Mouse (Mus musculus) heart, embryonic 12.5 days (tissue): Measurements from ENCODE around the gene Phc2. TPM values are rescaled to one million over a fixed set of nuclear protein-coding genes. Genes with fewer than 3 reads are reported as not detected.

Experiments used
- ATAC-seq: fragments of 200-750 bp; cut with Nextera tagmentation; 2 replicates; pipeline ENCODE4 v1.8.0; 2017; ENCODE audit warnings: moderate TSS enrichment, moderate library complexity; ENCODE audit not compliant: insufficient number of reproducible peaks, low FRiP score
- H3K27ac ChIP-seq: fragments of 300-500 bp; sonication (generic); 2 replicates; pipeline ENCODE4 v1.5.1; 2016; ENCODE audit warnings: mild to moderate bottlenecking, moderate library complexity; ENCODE audit not compliant: poor library complexity, severe bottlenecking
- H3K27me3 ChIP-seq: fragments of 300-500 bp; sonication (generic); replicated peaks from 2 replicates; pipeline ENCODE4 v1.6.1; 2016; ENCODE audit warnings: mild to moderate bottlenecking, moderate library complexity
- H3K36me3 ChIP-seq: fragments of 300-500 bp; sonication (generic); 2 replicates; pipeline ENCODE4 v1.6.1; 2016; ENCODE audit warnings: mild to moderate bottlenecking, moderate library complexity
- H3K4me1 ChIP-seq: fragments of 300-500 bp; sonication (generic); replicated peaks from 2 replicates; pipeline ENCODE4 v1.6.1; 2016; ENCODE audit warnings: mild to moderate bottlenecking
- H3K4me2 ChIP-seq: fragments of 300-500 bp; sonication (generic); 2 replicates; pipeline ENCODE4 v1.6.1; 2016; ENCODE audit warnings: mild to moderate bottlenecking, moderate library complexity
- H3K4me3 ChIP-seq: fragments of 300-500 bp; sonication (generic); 2 replicates; pipeline ENCODE4 v1.5.1; 2016; ENCODE audit warnings: mild to moderate bottlenecking
- H3K9ac ChIP-seq: fragments of 300-500 bp; sonication (generic); 2 replicates; pipeline ENCODE4 v1.6.1; 2016; ENCODE audit warnings: mild to moderate bottlenecking, moderate library complexity
- H3K9me3 ChIP-seq: fragments of 300-500 bp; sonication (generic); replicated peaks from 2 replicates; pipeline ENCODE4 v1.6.1; 2016; ENCODE audit warnings: mild to moderate bottlenecking, moderate library complexity
- WGBS: fragments of 180-500 bp; shearing (Covaris S2); methylation state at CpG from one replicate; pipeline ENCODE4 v1.1.7; 2016; 5-methylcytosine and 5-hydroxymethylcytosine counted together
- polyA plus RNA-seq: library from polyadenylated mRNA; unstranded; fragments of >200 nt; fragmentation: Nextera tagmentation; extraction: Ambion mirVana; gene quantifications from 2 replicates; pipeline ENCODE4 v1.2.1, GENCODE M21; 2016

Gene Phc2
- polyA plus RNA-seq, 1 experiment from 2014 or later: 58.5 TPM

DNA sequence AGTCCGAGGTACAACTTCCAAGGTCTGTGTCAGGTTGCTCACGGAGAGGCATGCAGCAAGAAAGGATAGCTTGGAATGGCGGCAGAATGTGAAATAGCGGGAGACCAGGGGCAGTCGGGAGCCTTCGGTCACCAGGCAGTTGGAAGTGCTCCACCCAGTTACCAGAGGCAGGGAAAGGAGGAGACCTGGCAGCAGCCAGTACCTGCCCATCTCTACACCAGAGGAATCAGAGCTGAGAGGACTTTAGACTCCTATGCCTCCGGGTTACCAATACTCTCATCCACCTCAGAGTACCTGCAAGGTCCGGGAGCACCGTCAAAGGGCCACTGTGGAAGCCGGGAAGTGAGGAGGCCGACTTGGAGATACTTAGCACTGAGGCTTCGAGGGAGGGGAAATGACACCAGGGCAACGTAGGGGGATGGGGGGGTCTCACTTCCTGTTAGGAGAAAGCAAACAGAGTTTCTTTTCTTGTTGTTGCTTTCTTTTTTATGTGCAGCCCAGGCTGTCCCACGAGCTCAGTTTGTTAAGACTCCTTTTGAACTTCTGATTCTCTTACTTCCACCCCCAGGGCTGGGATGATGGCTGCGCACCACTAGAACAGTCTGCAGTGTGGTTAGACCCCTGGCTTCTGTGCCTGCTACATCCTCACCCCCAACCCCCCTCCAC, 36.1 kb upstream of the Phc2 start, which contains the start of gene Tlr12:
Tlr12 (minus strand) TSS at position 374 of the 666 bp plus-strand sequence.
- Histone ChIP-seq H3K4me1 (peaks cover 17% of the 10 kb centered on the region), H3K4me2 (no peak within 1 kb of the TSS), H3K4me3 (no peak within 1 kb of the TSS), H3K36me3 (no peaks in the 10 kb centered on the region), H3K9me3 (no peaks in the 10 kb centered on the region), H3K9ac (no peak within 1 kb of the TSS), H3K27ac (no peak within 1 kb of the TSS), H3K27me3 (peaks cover 31% of the 10 kb centered on the region)
- 0 out of 2 replicates have a peak, but pooled peaks have one; percentile 19 for ATAC-seq
- 54% methylated on average over 15 of the region's 15 CpGs for WGBS

- H3K27ac ChIP-seq: no peak overlapping the region
- no peaks in the 10 kb centered on the region for H3K9me3 ChIP-seq
- 58% methylated on average over 2 of the region's 2 CpGs for WGBS
Observed at GRCm38 (mm10) chr4:128618963-128619362, 35.5 kb upstream of the Phc2 start.

DNA sequence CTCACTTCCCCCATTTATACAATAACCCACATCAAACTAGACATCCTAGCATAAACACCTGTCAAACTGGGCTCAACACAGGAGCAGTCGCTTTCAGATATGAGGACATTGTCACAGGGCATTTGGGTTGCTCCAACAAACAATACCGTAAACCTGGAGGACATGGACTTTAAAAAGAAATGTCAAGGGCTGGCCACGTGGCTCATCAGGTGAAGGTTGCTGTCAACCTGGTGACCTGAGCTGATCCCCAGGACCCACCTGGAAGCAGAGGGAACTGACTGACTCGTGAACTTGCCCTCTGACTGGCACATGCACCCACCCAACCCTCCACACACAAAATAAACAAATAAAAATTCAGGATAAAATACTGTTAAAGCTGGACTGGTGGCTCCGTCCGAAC, 33.9 kb upstream of the Phc2 start:
- H3K27me3 ChIP-seq: peaks cover 21% of the 10 kb centered on the region
- no peak overlapping the region for H3K4me2 ChIP-seq
- peaks cover 17% of the 10 kb centered on the region for H3K4me1 ChIP-seq
- no peak overlapping the region for H3K27ac ChIP-seq
- no peaks in the 10 kb centered on the region for H3K36me3 ChIP-seq
- ATAC-seq: no peak
- 75% methylated on average over 6 of the region's 6 CpGs for WGBS
- no peak overlapping the region for H3K9ac ChIP-seq
- no peak overlapping the region for H3K4me3 ChIP-seq
- H3K9me3 ChIP-seq: no peaks in the 10 kb centered on the region

More at GRCm38 (mm10) chr4:128618963-128619362, 35.5 kb upstream of the Phc2 start:
- H3K27me3 ChIP-seq: peaks cover 31% of the 10 kb centered on the region
- H3K9ac ChIP-seq: no peak overlapping the region
- ATAC-seq: no peak
- H3K4me3 ChIP-seq: no peak overlapping the region
- peaks cover 17% of the 10 kb centered on the region for H3K4me1 ChIP-seq
- H3K4me2 ChIP-seq: no peak overlapping the region
- no peaks in the 10 kb centered on the region for H3K36me3 ChIP-seq

- Histone ChIP-seq H3K27me3 (peaks cover 15% of the 10 kb centered on the region), H3K4me1 (peaks cover 17% of the 10 kb centered on the region), H3K36me3 (no peaks in the 10 kb centered on the region), H3K4me3 (no peak overlapping the region), H3K27ac (no peak overlapping the region), H3K4me2 (no peak overlapping the region), H3K9ac (no peak overlapping the region), H3K9me3 (no peaks in the 10 kb centered on the region)
- no peak for ATAC-seq
- WGBS: 78% methylated on average over 8 of the region's 8 CpGs
Observed at GRCm38 (mm10) chr4:128621109-128621508, 33.4 kb upstream of the Phc2 start.

DNA sequence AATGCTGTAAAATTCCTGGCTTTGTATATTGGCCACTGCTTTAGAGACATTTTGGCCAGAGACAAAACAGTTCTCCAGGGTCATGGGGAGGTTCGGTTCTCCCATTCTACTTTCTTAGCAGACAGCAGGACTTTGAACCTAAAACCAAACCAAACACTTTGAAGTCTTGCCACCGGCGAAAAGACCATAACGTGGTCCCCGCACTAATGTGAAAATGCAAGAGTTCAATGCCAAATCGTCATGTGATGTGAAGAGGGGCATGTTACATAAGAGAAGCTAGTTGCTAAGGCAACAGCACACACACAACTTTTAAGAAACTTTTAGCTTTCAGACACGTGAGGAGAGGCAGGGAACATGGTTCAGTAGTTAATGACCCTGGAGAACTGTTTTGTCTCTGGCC, 19.1 kb upstream of the Phc2 start:
- Histone ChIP-seq H3K9me3 (no peaks in the 10 kb centered on the region), H3K4me1 (peaks cover 21% of the 10 kb centered on the region), H3K9ac (no peak overlapping the region), H3K36me3 (no peaks in the 10 kb centered on the region), H3K27me3 (no peaks in the 10 kb centered on the region), H3K27ac (no peak overlapping the region), H3K4me3 (no peak overlapping the region), H3K4me2 (no peak overlapping the region)
- no peak for ATAC-seq
- WGBS: 82% methylated on average over 7 of the region's 7 CpGs

GRCm38 (mm10) chr4:128635894-128636585, 18.5 kb upstream of the Phc2 start:
- Histone ChIP-seq H3K27me3 (no peaks in the 10 kb centered on the region), H3K4me2 (no peak overlapping the region), H3K9ac (no peak overlapping the region), H3K27ac (no peak overlapping the region), H3K4me3 (no peak overlapping the region), H3K9me3 (no peaks in the 10 kb centered on the region), H3K4me1 (peaks cover 21% of the 10 kb centered on the region), H3K36me3 (no peaks in the 10 kb centered on the region)
- ATAC-seq: no peak
- 64% methylated on average over 10 of the region's 10 CpGs for WGBS

DNA sequence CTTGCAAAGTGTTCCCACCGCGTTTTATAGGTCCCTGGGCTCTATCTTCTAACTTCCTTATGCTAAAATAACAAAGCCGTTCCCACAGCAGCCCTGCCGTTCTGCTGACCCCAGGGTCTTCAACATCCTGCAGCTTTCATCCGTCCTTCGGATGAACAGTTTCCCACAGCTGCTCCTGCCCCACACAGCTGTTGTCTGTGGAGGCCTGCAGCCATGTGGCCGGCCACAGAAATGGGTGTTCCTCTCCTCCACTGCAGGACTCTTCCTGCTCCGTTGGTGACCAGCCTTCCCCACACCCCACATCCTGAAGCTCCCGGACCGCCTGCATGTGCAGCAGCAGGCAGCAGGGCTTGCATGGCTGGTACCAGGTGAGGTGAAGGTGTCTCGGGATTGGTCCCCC, 17.3 kb upstream of the Phc2 start:
- Histone ChIP-seq H3K27ac (no peak overlapping the region; the same call in 1 of the 2 replicates), H3K4me1 (peaks cover 24% of the 10 kb centered on the region), H3K9ac (no peak overlapping the region), H3K36me3 (no peaks in the 10 kb centered on the region), H3K4me3 (no peak overlapping the region), H3K9me3 (no peaks in the 10 kb centered on the region), H3K4me2 (no peak overlapping the region), H3K27me3 (no peaks in the 10 kb centered on the region)
- ATAC-seq: peak; percentile 23; the same call in 1 of the 2 replicates
- 38% methylated on average over 11 of the region's 11 CpGs for WGBS

DNA sequence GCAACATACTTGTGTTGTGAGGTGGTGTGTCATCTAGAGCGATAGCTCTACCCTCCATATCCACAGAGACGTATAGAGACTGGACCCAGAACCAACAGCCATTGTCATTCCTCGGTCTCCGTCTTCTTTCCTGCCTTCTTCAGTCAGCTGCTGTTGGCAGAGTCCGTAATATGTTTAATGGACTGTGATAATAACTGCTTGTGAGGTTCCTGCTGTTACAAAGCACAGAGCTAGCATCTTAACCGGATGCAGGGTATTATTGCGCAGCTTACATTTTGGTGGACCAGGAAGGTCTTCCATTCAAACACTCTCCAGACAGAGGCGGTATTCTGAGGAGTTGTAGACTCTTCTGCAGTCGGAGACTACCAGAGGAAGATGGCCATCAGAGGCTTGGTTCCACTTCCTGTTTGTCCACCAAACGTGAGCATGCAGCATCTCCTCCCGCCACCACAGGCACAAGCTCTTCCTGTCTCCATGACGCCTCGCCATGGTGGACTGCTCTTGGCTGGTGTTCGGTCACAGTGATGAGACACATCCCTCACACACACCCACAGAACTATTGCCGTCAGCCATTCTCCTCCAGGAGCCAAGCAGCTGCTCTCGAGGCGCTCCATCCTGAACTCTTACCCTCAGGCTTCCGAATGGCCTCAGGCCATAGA, 16.1 kb upstream of the Phc2 start:
- H3K4me3 ChIP-seq: no peak overlapping the region
- H3K27ac ChIP-seq: no peak overlapping the region
- H3K4me1 ChIP-seq: peaks cover 36% of the 10 kb centered on the region
- H3K36me3 ChIP-seq: no peaks in the 10 kb centered on the region
- no peaks in the 10 kb centered on the region for H3K27me3 ChIP-seq
- H3K4me2 ChIP-seq: no peak overlapping the region
- WGBS: 83% methylated on average over 18 of the region's 18 CpGs
- ATAC-seq: no peak
- H3K9ac ChIP-seq: no peak overlapping the region
- H3K9me3 ChIP-seq: no peaks in the 10 kb centered on the region

GRCm38 (mm10) chr4:128641766-128642717, 12.5 kb upstream of the Phc2 start:
- Histone ChIP-seq H3K4me3 (no peak overlapping the region), H3K9me3 (no peaks in the 10 kb centered on the region), H3K27ac (no peak overlapping the region), H3K27me3 (no peaks in the 10 kb centered on the region), H3K9ac (no peak overlapping the region), H3K4me1 (peaks cover 37% of the 10 kb centered on the region), H3K4me2 (no peak overlapping the region), H3K36me3 (no peaks in the 10 kb centered on the region)
- ATAC-seq: no peak
- 33% methylated on average over 23 of the region's 23 CpGs for WGBS

GRCm38 (mm10) chr4:128645896-128646295, 8.6 kb upstream of the Phc2 start:
- H3K4me3 ChIP-seq: no peak overlapping the region
- no peak for ATAC-seq
- H3K27me3 ChIP-seq: no peaks in the 10 kb centered on the region
- no peak overlapping the region for H3K4me2 ChIP-seq
- no peaks in the 10 kb centered on the region for H3K36me3 ChIP-seq
- H3K9me3 ChIP-seq: no peaks in the 10 kb centered on the region
- no peak overlapping the region for H3K9ac ChIP-seq
- H3K27ac ChIP-seq: no peak overlapping the region
- H3K4me1 ChIP-seq: peaks cover 32% of the 10 kb centered on the region
- WGBS: 70% methylated on average over 6 of the region's 6 CpGs
